Mouse (Mus musculus): ENCODE data around the gene Vav3.
"Not testable (repeated sequence)": the region's sequence is repeated elsewhere in the genome, so short reads cannot be mapped to it uniquely, and the experiment has no call there.

- TF ChIP-seq CTCF, EP300 (IDR thresholded peaks at IDR 0.05; ENCODE audit: low read depth): not testable (repeated sequence)
Measured at GRCm38 (mm10) chr3:109448249-109448648, 107.8 kb downstream of the Vav3 start.
